In the genomic region with DNA sequence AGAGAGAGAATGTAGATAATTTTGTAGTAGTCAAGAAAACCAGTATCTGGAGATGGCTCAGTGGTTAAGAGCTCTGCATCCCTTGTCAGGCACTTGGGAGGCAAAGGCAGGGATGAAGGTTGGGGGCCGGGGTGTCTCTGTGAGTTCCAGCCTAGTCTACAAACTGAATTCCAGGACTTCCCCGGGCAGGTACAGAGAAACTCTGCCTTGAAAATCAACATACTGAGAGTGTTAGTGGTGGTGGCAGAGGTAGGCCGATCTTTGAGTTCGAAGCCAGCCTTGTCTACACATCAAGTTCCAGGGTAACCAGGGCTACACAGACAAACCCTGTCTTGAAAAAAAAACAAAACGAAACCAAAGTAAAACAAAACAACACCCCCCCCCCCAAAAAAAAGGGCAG, we compare ENCODE assay signal across 8 mouse cellular contexts. TPM values are rescaled to one million over a fixed set of nuclear protein-coding genes. Genes with fewer than 3 reads are reported as not detected.
DNase-seq lines count a peak whose midpoint lies in the region; ATAC-seq and TF ChIP-seq lines count a peak whose summit lies in the region.

No protein-coding gene starts in this region.

- H3K27ac ChIP-seq in testis, adult 2 months (ENCODE audit: control insufficient read depth, insufficient read depth, low read depth, low read length) = peak overlapping the region; percentile 7
- no peak overlapping the region for H3K27ac ChIP-seq in intestine, postnatal 0 days (ENCODE audit: low read depth, low read length)
- no peak overlapping the region for H3K27ac ChIP-seq in neural tube, embryonic 14.5 days (ENCODE audit: low read depth, low read length)

- no peak for TF ChIP-seq CTCF in testis, adult 2 months (IDR thresholded peaks at IDR 0.05; ENCODE audit: control insufficient read depth, insufficient read depth, insufficient replicate concordance, low read depth, low read length)
- no peak for TF ChIP-seq CTCF in intestine, postnatal 0 days (IDR thresholded peaks at IDR 0.05; ENCODE audit: low read depth)

- DNase-seq in testis, postnatal 14 days (ENCODE audit: low spot score) = no peak
- peak; percentile 4 for DNase-seq in embryo, embryonic 11 days
- no peak for DNase-seq in cerebellum, adult 11-12 months
- no peak for DNase-seq in layer of hippocampus, adult 18-20 months (ENCODE audit: low spot score in 2 of 2)

- 47% methylated on average over 5 of the region's 5 CpGs for WGBS in intestine, postnatal 0 days
- 66% methylated on average over 5 of the region's 5 CpGs for WGBS in neural tube, embryonic 14.5 days

- H3K4me1 ChIP-seq in testis, adult 2 months (ENCODE audit: control insufficient read depth, insufficient read depth, low read length) = no peaks in the 10 kb centered on the region; the same call in 1 of the 2 replicates
- H3K4me1 ChIP-seq in intestine, postnatal 0 days (replicated peaks; ENCODE audit: control insufficient read depth, insufficient read depth, low read length) = no peaks in the 10 kb centered on the region
- no peaks in the 10 kb centered on the region for H3K4me1 ChIP-seq in neural tube, embryonic 14.5 days (ENCODE audit: control insufficient read depth, insufficient read depth, low read length)

- H3K9me3 ChIP-seq in intestine, postnatal 0 days (ENCODE audit: control insufficient read depth) = no peaks in the 10 kb centered on the region
- no peaks in the 10 kb centered on the region for H3K9me3 ChIP-seq in neural tube, embryonic 14.5 days (ENCODE audit: control insufficient read depth, low read length)

- peak overlapping the region; percentile 100 for H3K4me3 ChIP-seq in testis, adult 2 months (ENCODE audit: control insufficient read depth, low read depth, low read length)
- peak overlapping the region; percentile 94 for H3K4me3 ChIP-seq in intestine, postnatal 0 days (ENCODE audit: low read depth, low read length)
- H3K4me3 ChIP-seq in neural tube, embryonic 14.5 days (ENCODE audit: low read depth, low read length) = peak overlapping the region; percentile 71; the same call in 1 of the 2 replicates

- peak overlapping the region; percentile 95 for H3K4me2 ChIP-seq in intestine, postnatal 0 days (replicated peaks; ENCODE audit: low read depth)
- peak overlapping the region; percentile 86 for H3K4me2 ChIP-seq in neural tube, embryonic 14.5 days (ENCODE audit: low read depth, low read length)

- peaks cover 1% of the 10 kb centered on the region; the same call in 1 of the 2 replicates for H3K36me3 ChIP-seq in testis, adult 2 months (ENCODE audit: control insufficient read depth, insufficient read depth, low read length)
- H3K36me3 ChIP-seq in intestine, postnatal 0 days (ENCODE audit: control insufficient read depth, insufficient read depth) = no peaks in the 10 kb centered on the region
- no peaks in the 10 kb centered on the region for H3K36me3 ChIP-seq in neural tube, embryonic 14.5 days (ENCODE audit: control insufficient read depth, insufficient read depth, low read length)

- no peak for TF ChIP-seq POLR2A in testis, adult 2 months (IDR thresholded peaks at IDR 0.05; ENCODE audit: control insufficient read depth, low read depth, low read length)

- H3K27me3 ChIP-seq in testis, adult 2 months (ENCODE audit: control insufficient read depth, insufficient read depth, low read length) = no peaks in the 10 kb centered on the region
- no peaks in the 10 kb centered on the region for H3K27me3 ChIP-seq in intestine, postnatal 0 days (replicated peaks; ENCODE audit: control insufficient read depth, insufficient read depth, low read length)
- H3K27me3 ChIP-seq in neural tube, embryonic 14.5 days (ENCODE audit: control insufficient read depth, insufficient read depth, low read length) = no peaks in the 10 kb centered on the region; the same call in 1 of the 2 replicates

- ATAC-seq in intestine, postnatal 0 days = no peak
- no peak for ATAC-seq in neural tube, embryonic 14.5 days (ENCODE audit: low read depth)
- no peak for ATAC-seq in erythroid progenitor cell, adult 5-6 weeks (replicated peaks; ENCODE audit: low FRiP score, poor library complexity, severe bottlenecking)

- H3K9ac ChIP-seq in intestine, postnatal 0 days (ENCODE audit: low read depth, low read length) = peak overlapping the region; percentile 67; the same call in 1 of the 2 replicates
- no peak overlapping the region for H3K9ac ChIP-seq in neural tube, embryonic 14.5 days (replicated peaks; ENCODE audit: low read depth, low read length)

RNA-seq across cellular contexts. Expression of a gene that starts 0.9 kb away (rescaled TPM):
- polyA plus RNA-seq in testis, adult 2 months (2012; rRNA removed) = 17.3 and 17.8 TPM in 2 replicates
- polyA plus RNA-seq in intestine, postnatal 0 days (2015; fragmentation: Nextera tagmentation; extraction: Ambion mirVana) = 16.4 and 18.2 TPM in 2 replicates
- 14.9 and 17.0 TPM in 2 replicates for polyA plus RNA-seq in neural tube, embryonic 14.5 days (2014; fragmentation: Nextera tagmentation; extraction: Ambion mirVana)
- 8.4 and 11.2 TPM in 2 replicates for total RNA-seq in erythroid progenitor cell, adult 5-6 weeks (2015; ENCODE audit: low replicate concordance)
- total RNA-seq in erythroid progenitor cell, adult 5-6 weeks (2017; ENCODE audit: low replicate concordance) = 10.7 and 14.2 TPM in 2 replicates
- 1 to 10 TPM; 1.9 to 2.2 TPM for total RNA-seq in layer of hippocampus, adult 18-20 months (2021)
